ENCODE assay signal across 8 mouse cellular contexts in the genomic region with DNA sequence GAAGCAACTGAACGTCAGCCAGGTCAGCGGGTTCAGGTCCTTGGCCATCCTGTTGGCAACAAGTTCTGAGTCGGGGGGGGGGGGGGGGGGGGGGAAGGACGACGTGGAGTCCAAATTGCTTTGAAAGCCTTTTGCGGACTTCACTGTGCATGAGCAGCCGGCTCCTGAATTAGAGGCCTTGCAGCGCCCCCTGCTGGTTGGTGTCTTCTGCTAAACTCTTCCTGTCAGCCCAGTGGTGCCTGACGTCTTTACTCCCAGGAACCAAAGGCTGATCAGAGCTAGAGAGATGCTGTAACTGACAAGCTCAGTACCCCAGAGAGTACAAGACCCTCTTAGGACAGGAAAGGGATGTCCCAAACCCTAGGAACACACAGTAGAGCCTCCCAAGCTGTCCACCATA. TPM values are rescaled to one million over a fixed set of nuclear protein-coding genes. Genes with fewer than 3 reads are reported as not detected.
A peak's percentile ranks its signal among the peaks of the same experiment; 100 is the strongest.
DNase-seq lines count a peak whose midpoint lies in the region; ATAC-seq and TF ChIP-seq lines count a peak whose summit lies in the region.
"Had no signal": no experiment of that assay in that cellular context is flagged by ENCODE, and none has a peak within 500 bp of the region (broad histone marks: within the 10 kb centered on the region; RNA-seq: fewer than 3 reads in every experiment).

No protein-coding gene starts in this region.

- no peaks in the 10 kb centered on the region for H3K36me3 ChIP-seq in forebrain, embryonic 14.5 days (ENCODE audit: control insufficient read depth, insufficient read depth, low read length)
- H3K36me3 ChIP-seq in hindbrain, embryonic 12.5 days: no peaks in the 10 kb centered on the region
- H3K36me3 ChIP-seq in spleen, adult 2 months (ENCODE audit: control insufficient read depth, insufficient read depth, low read length): no peaks in the 10 kb centered on the region

- 0% methylated on average over 6 of the region's 9 CpGs for WGBS in forebrain, embryonic 14.5 days
- WGBS in hindbrain, embryonic 12.5 days: 0% methylated on average over 6 of the region's 9 CpGs
- WGBS in spleen, adult 2 months: 1% methylated on average over 7 of the region's 9 CpGs

- peak; percentile 75 for ATAC-seq in forebrain, embryonic 14.5 days
- ATAC-seq in hindbrain, embryonic 12.5 days (ENCODE audit: low FRiP score): peak; percentile 43; the same call in 1 of the 2 replicates
- ATAC-seq in megakaryocyte progenitor cell, adult 5-6 weeks (replicated peaks; ENCODE audit: poor library complexity): peak; percentile 80

- TF ChIP-seq CTCF in spleen, adult 2 months (IDR thresholded peaks at IDR 0.05; ENCODE audit: extremely low read depth, insufficient read depth, insufficient read length, insufficient replicate concordance): peak; percentile 71; the same call in 1 of the 2 replicates

- no peaks in the 10 kb centered on the region for H3K4me1 ChIP-seq in forebrain, embryonic 14.5 days (ENCODE audit: control insufficient read depth, insufficient read depth, low read length)
- H3K4me1 ChIP-seq in hindbrain, embryonic 12.5 days: no peaks in the 10 kb centered on the region
- no peaks in the 10 kb centered on the region for H3K4me1 ChIP-seq in spleen, adult 2 months (ENCODE audit: control insufficient read depth, insufficient read depth, insufficient read length)

- H3K9me3 ChIP-seq in forebrain, embryonic 14.5 days (replicated peaks; ENCODE audit: control insufficient read depth, low read length): no peaks in the 10 kb centered on the region
- no peaks in the 10 kb centered on the region for H3K9me3 ChIP-seq in hindbrain, embryonic 12.5 days (replicated peaks)

- no peak overlapping the region; the same call in 1 of the 2 replicates for H3K27ac ChIP-seq in forebrain, embryonic 14.5 days (ENCODE audit: low read depth, low read length)
- H3K27ac ChIP-seq in hindbrain, embryonic 12.5 days: no peak overlapping the region
- H3K27ac ChIP-seq in spleen, adult 2 months (ENCODE audit: insufficient read depth, low read length): no peak overlapping the region

- H3K9ac ChIP-seq in forebrain, embryonic 14.5 days (ENCODE audit: low read length): no peak overlapping the region
- H3K9ac ChIP-seq in hindbrain, embryonic 12.5 days: no peak overlapping the region

- no peak overlapping the region for H3K4me3 ChIP-seq in forebrain, embryonic 14.5 days (ENCODE audit: low read depth, low read length)
- H3K4me3 ChIP-seq in hindbrain, embryonic 12.5 days: no peak overlapping the region
- H3K4me3 ChIP-seq in spleen, adult 2 months (ENCODE audit: extremely low read depth, insufficient read depth, insufficient read length): no peak overlapping the region
- H3K4me3 ChIP-seq: myocyte had no signal

- H3K4me2 ChIP-seq in forebrain, embryonic 14.5 days (ENCODE audit: low read length): no peak overlapping the region
- H3K4me2 ChIP-seq in hindbrain, embryonic 12.5 days (replicated peaks): no peak overlapping the region; the same call in 1 of the 2 replicates

- no peak for TF ChIP-seq POLR2A in spleen, adult 2 months (IDR thresholded peaks at IDR 0.05; ENCODE audit: low read depth, low read length)

- H3K27me3 ChIP-seq in forebrain, embryonic 14.5 days (replicated peaks; ENCODE audit: control insufficient read depth, insufficient read depth, low read length): no peaks in the 10 kb centered on the region
- peaks cover 13% of the 10 kb centered on the region; the same call in 1 of the 2 replicates for H3K27me3 ChIP-seq in hindbrain, embryonic 12.5 days
- H3K27me3 ChIP-seq in spleen, adult 2 months (ENCODE audit: control insufficient read depth, insufficient read depth, low read length): no peaks in the 10 kb centered on the region

- DNase-seq in WW6 (ENCODE audit: low read depth, low spot score): peak; percentile 49
- peak; percentile 87 for DNase-seq in cerebellum, adult 11 months
- peak; percentile 93 for DNase-seq in forebrain, embryonic 14.5 days (ENCODE audit: low spot score)
- peak; percentile 85 to 99 for DNase-seq in layer of hippocampus, postnatal 25 days (ENCODE audit: extremely low spot score in 1 of 2, low spot score in 1 of 2)
- peak in 1 of 2 experiments; percentile 69 for DNase-seq in spleen, adult 2 months (ENCODE audit: low read depth in 1 of 2, low spot score in 2 of 2)

RNA-seq across cellular contexts. Expression of gene Fbxo21, which starts 43.7 kb away (rescaled TPM):
- polyA plus RNA-seq in forebrain, embryonic 14.5 days (2014; fragmentation: Nextera tagmentation; extraction: Ambion mirVana): 109 and 147 TPM in 2 replicates
- 132 and 133 TPM in 2 replicates for polyA plus RNA-seq in hindbrain, embryonic 12.5 days (2016; fragmentation: Nextera tagmentation; extraction: Ambion mirVana)
- total RNA-seq in layer of hippocampus, postnatal 25 days (2021): 100 to 1,000 TPM; 128 to 150 TPM
- total RNA-seq in megakaryocyte progenitor cell, adult 5-6 weeks (2015): 7.8 and 10.9 TPM in 2 replicates
- 13.1 and 13.8 TPM in 2 replicates for total RNA-seq in megakaryocyte progenitor cell, adult 5-6 weeks (2017)
- 15.7 and 20.6 TPM in 2 replicates for polyA plus RNA-seq in spleen, adult 2 months (2012; rRNA removed)
